Mouse (Mus musculus) gastrocnemius, postnatal 36 days (tissue): Measurements from ENCODE around the gene Mcm3. TPM values are rescaled to one million over a fixed set of nuclear protein-coding genes. Genes with fewer than 3 reads are reported as not detected.

ENCODE experiments used
- total RNA-seq, 2 experiments: library from RNA; stranded (reverse); gene quantifications; 2 replicates each; pipeline ENCODE4 v1.2.3; 2021

The Mcm3 gene
- total RNA-seq, 2 experiments from 2014 or later = 2.8 to 3.3 TPM

Other genes starting within 250 kb of the Mcm3 start
- gene Pkhd1, start 202.2 kb downstream of the Mcm3 start, total RNA-seq = under 1 TPM; 0.03 to 0.10 TPM
- gene Il17a, start 89.4 kb downstream of the Mcm3 start, total RNA-seq = not detected
- not detected for gene Il17f, start 29.7 kb downstream of the Mcm3 start, total RNA-seq
- under 1 TPM; 0.71 to 0.72 TPM for gene Paqr8, start 70.3 kb upstream of the Mcm3 start, total RNA-seq
- under 1 TPM; 0.36 to 0.81 TPM for gene Efhc1, start 131.3 kb upstream of the Mcm3 start, total RNA-seq